Mouse (Mus musculus) embryonic facial prominence, embryonic 12.5 days (tissue): ENCODE measurements around the gene Brd2. TPM values are rescaled to one million over a fixed set of nuclear protein-coding genes. Genes with fewer than 3 reads are reported as not detected.

Source experiments
- ATAC-seq: fragments of 200-750 bp; cut with Nextera tagmentation; 2 replicates; pipeline ENCODE4 v1.8.0; 2017; ENCODE audit not compliant: insufficient number of reproducible peaks, insufficient read depth, low FRiP score, low TSS enrichment
- H3K27ac ChIP-seq: fragments of 300-500 bp; sonication (generic); 2 replicates; pipeline ENCODE4 v1.5.1; 2016; ENCODE audit warnings: mild to moderate bottlenecking
- H3K27me3 ChIP-seq: fragments of 300-500 bp; sonication (generic); 2 replicates; pipeline ENCODE4 v1.6.1; 2016; ENCODE audit warnings: mild to moderate bottlenecking, moderate library complexity
- H3K36me3 ChIP-seq: fragments of 300-500 bp; sonication (generic); 2 replicates; pipeline ENCODE4 v1.6.1; 2016; ENCODE audit warnings: mild to moderate bottlenecking
- H3K4me1 ChIP-seq: fragments of 300-500 bp; sonication (generic); 2 replicates; pipeline ENCODE4 v1.6.1; 2016
- H3K4me2 ChIP-seq: fragments of 300-500 bp; sonication (generic); replicated peaks from 2 replicates; pipeline ENCODE4 v1.6.1; 2016; ENCODE audit warnings: mild to moderate bottlenecking, moderate library complexity
- H3K4me3 ChIP-seq: fragments of 300-500 bp; sonication (generic); 2 replicates; pipeline ENCODE4 v1.5.1; 2016; ENCODE audit warnings: mild to moderate bottlenecking
- H3K9ac ChIP-seq: fragments of 300-500 bp; sonication (generic); 2 replicates; pipeline ENCODE4 v1.6.1; 2016; ENCODE audit warnings: mild to moderate bottlenecking, moderate library complexity
- H3K9me3 ChIP-seq: fragments of 300-500 bp; sonication (generic); 2 replicates; pipeline ENCODE4 v1.6.1; 2016; ENCODE audit warnings: mild to moderate bottlenecking, moderate library complexity
- WGBS: fragments of 180-500 bp; shearing (Covaris S2); methylation state at CpG from one replicate; pipeline ENCODE4 v1.1.7; 2016; 5-methylcytosine and 5-hydroxymethylcytosine counted together
- polyA plus RNA-seq: library from polyadenylated mRNA; unstranded; fragments of >200 nt; fragmentation: Nextera tagmentation; extraction: Ambion mirVana; gene quantifications from 2 replicates; pipeline ENCODE4 v1.2.1, GENCODE M21; 2016

The Brd2 gene
- polyA plus RNA-seq, 1 experiment from 2014 or later: 119 TPM

GRCm38 (mm10) chr17:34109038-34109805 is 13.2 kb downstream of the Brd2 start:
- Histone ChIP-seq H3K36me3 (peaks cover 52% of the 10 kb centered on the region), H3K4me3 (no peak overlapping the region)

GRCm38 (mm10) chr17:34108460-34108859 is 14.0 kb downstream of the Brd2 start:
- no peak overlapping the region for H3K4me3 ChIP-seq
- H3K9ac ChIP-seq: no peak overlapping the region
- WGBS: 83% methylated on average over 5 of the region's 6 CpGs
- no peaks in the 10 kb centered on the region for H3K4me1 ChIP-seq
- no peaks in the 10 kb centered on the region for H3K27me3 ChIP-seq
- H3K9me3 ChIP-seq: no peaks in the 10 kb centered on the region
- no peak for ATAC-seq
- H3K27ac ChIP-seq: no peak overlapping the region
- no peak overlapping the region for H3K4me2 ChIP-seq
- H3K36me3 ChIP-seq: peaks cover 44% of the 10 kb centered on the region

More at GRCm38 (mm10) chr17:34109038-34109805, 13.2 kb downstream of the Brd2 start:
- ATAC-seq: no peak
- no peak overlapping the region for H3K4me2 ChIP-seq
- no peak overlapping the region for H3K27ac ChIP-seq
- H3K9ac ChIP-seq: no peak overlapping the region
- WGBS: 74% methylated on average over 14 of the region's 14 CpGs
- H3K4me1 ChIP-seq: no peaks in the 10 kb centered on the region
- H3K27me3 ChIP-seq: no peaks in the 10 kb centered on the region
- no peaks in the 10 kb centered on the region for H3K9me3 ChIP-seq

- peaks cover 33% of the 10 kb centered on the region for H3K36me3 ChIP-seq
- no peaks in the 10 kb centered on the region for H3K9me3 ChIP-seq
- H3K27ac ChIP-seq: no peak overlapping the region
- no peak overlapping the region for H3K4me3 ChIP-seq
- H3K4me1 ChIP-seq: no peaks in the 10 kb centered on the region
- no peaks in the 10 kb centered on the region for H3K27me3 ChIP-seq
- H3K4me2 ChIP-seq: no peak overlapping the region
- no peak for ATAC-seq
- H3K9ac ChIP-seq: no peak overlapping the region
- 81% methylated on average over 7 of the region's 7 CpGs for WGBS
These were observed 15.1 kb downstream of the Brd2 start for GRCm38 (mm10) chr17:34107109-34107867.

- no peaks in the 10 kb centered on the region for H3K27me3 ChIP-seq
- WGBS: 79% methylated on average over 7 of the region's 7 CpGs
These were observed 15.9 kb downstream of the Brd2 start for GRCm38 (mm10) chr17:34106555-34106954.

GRCm38 (mm10) chr17:34104804-34105203 is 17.6 kb downstream of the Brd2 start:
- no peaks in the 10 kb centered on the region; the same call in 1 of the 2 replicates for H3K27me3 ChIP-seq
- no peaks in the 10 kb centered on the region for H3K9me3 ChIP-seq
- no peak for ATAC-seq
- no peak overlapping the region for H3K4me3 ChIP-seq
- no peak overlapping the region for H3K4me2 ChIP-seq
- 86% methylated on average over 9 of the region's 9 CpGs for WGBS
- no peak overlapping the region for H3K9ac ChIP-seq
- peaks cover 8% of the 10 kb centered on the region for H3K36me3 ChIP-seq
- H3K27ac ChIP-seq: no peak overlapping the region
- H3K4me1 ChIP-seq: no peaks in the 10 kb centered on the region; the same call in 1 of the 2 replicates

More at GRCm38 (mm10) chr17:34106555-34106954, 15.9 kb downstream of the Brd2 start:
- H3K27ac ChIP-seq: no peak overlapping the region
- ATAC-seq: no peak
- H3K9me3 ChIP-seq: no peaks in the 10 kb centered on the region
- no peak overlapping the region for H3K4me3 ChIP-seq
- no peaks in the 10 kb centered on the region; the same call in 1 of the 2 replicates for H3K4me1 ChIP-seq
- H3K9ac ChIP-seq: no peak overlapping the region
- peaks cover 25% of the 10 kb centered on the region for H3K36me3 ChIP-seq
- H3K4me2 ChIP-seq: no peak overlapping the region

- no peaks in the 10 kb centered on the region for H3K36me3 ChIP-seq
- no peak overlapping the region for H3K4me3 ChIP-seq
- no peaks in the 10 kb centered on the region; the same call in 1 of the 2 replicates for H3K4me1 ChIP-seq
- H3K9ac ChIP-seq: no peak overlapping the region
- H3K4me2 ChIP-seq: no peak overlapping the region
- H3K27ac ChIP-seq: no peak overlapping the region
- WGBS: 78% methylated on average over 6 of the region's 6 CpGs
- no peak for ATAC-seq
- no peaks in the 10 kb centered on the region for H3K9me3 ChIP-seq
- H3K27me3 ChIP-seq: no peaks in the 10 kb centered on the region; the same call in 1 of the 2 replicates
These were observed 19.6 kb downstream of the Brd2 start for GRCm38 (mm10) chr17:34102831-34103230.

- H3K4me3 ChIP-seq: no peak overlapping the region
- no peaks in the 10 kb centered on the region for H3K9me3 ChIP-seq
- 0 out of 2 replicates have a peak, but pooled peaks have one; percentile 28 for ATAC-seq
- no peaks in the 10 kb centered on the region; the same call in 1 of the 2 replicates for H3K4me1 ChIP-seq
- no peak overlapping the region for H3K9ac ChIP-seq
- H3K36me3 ChIP-seq: no peaks in the 10 kb centered on the region
- H3K4me2 ChIP-seq: 0 out of 2 replicates have a peak overlapping the region, but pooled peaks have one; percentile 1
- H3K27ac ChIP-seq: no peak overlapping the region
- no peaks in the 10 kb centered on the region; the same call in 1 of the 2 replicates for H3K27me3 ChIP-seq
- 6% methylated on average over 12 of the region's 12 CpGs for WGBS
These were observed 20.8 kb downstream of the Brd2 start for GRCm38 (mm10) chr17:34101604-34102032.

- Histone ChIP-seq H3K9me3 (no peaks in the 10 kb centered on the region), H3K4me1 (no peaks in the 10 kb centered on the region; the same call in 1 of the 2 replicates), H3K9ac (no peak overlapping the region), H3K4me3 (no peak overlapping the region), H3K27ac (no peak overlapping the region), H3K27me3 (no peaks in the 10 kb centered on the region; the same call in 1 of the 2 replicates), H3K4me2 (0 out of 2 replicates have a peak overlapping the region, but pooled peaks have one; percentile 1), H3K36me3 (no peaks in the 10 kb centered on the region)
- 36% methylated on average over 5 of the region's 5 CpGs for WGBS
- ATAC-seq: 0 out of 2 replicates have a peak, but pooled peaks have one; percentile 15
These were observed 21.2 kb downstream of the Brd2 start for GRCm38 (mm10) chr17:34101185-34101584.

GRCm38 (mm10) chr17:34099531-34099930 is 22.9 kb downstream of the Brd2 start:
- Histone ChIP-seq H3K9ac (no peak overlapping the region), H3K27me3 (no peaks in the 10 kb centered on the region; the same call in 1 of the 2 replicates), H3K36me3 (no peaks in the 10 kb centered on the region), H3K4me1 (no peaks in the 10 kb centered on the region; the same call in 1 of the 2 replicates), H3K9me3 (no peaks in the 10 kb centered on the region), H3K27ac (no peak overlapping the region), H3K4me2 (no peak overlapping the region), H3K4me3 (no peak overlapping the region)
- 60% methylated on average over 5 of the region's 5 CpGs for WGBS
- ATAC-seq: no peak

- no peak for ATAC-seq
- no peaks in the 10 kb centered on the region for H3K36me3 ChIP-seq
- H3K4me1 ChIP-seq: no peaks in the 10 kb centered on the region; the same call in 1 of the 2 replicates
- no peak overlapping the region for H3K4me2 ChIP-seq
- H3K27ac ChIP-seq: no peak overlapping the region
- WGBS: 50% methylated on average over 10 of the region's 10 CpGs
- H3K4me3 ChIP-seq: no peak overlapping the region
- no peak overlapping the region for H3K9ac ChIP-seq
- H3K27me3 ChIP-seq: no peaks in the 10 kb centered on the region; the same call in 1 of the 2 replicates
- H3K9me3 ChIP-seq: no peaks in the 10 kb centered on the region
These were observed 23.5 kb downstream of the Brd2 start for GRCm38 (mm10) chr17:34098709-34099479.

- H3K27ac ChIP-seq: no peak overlapping the region
- no peaks in the 10 kb centered on the region; the same call in none of the 2 replicates for H3K27me3 ChIP-seq
- no peak for ATAC-seq
- H3K9me3 ChIP-seq: no peaks in the 10 kb centered on the region
- H3K4me1 ChIP-seq: no peaks in the 10 kb centered on the region; the same call in 1 of the 2 replicates
- H3K4me2 ChIP-seq: no peak overlapping the region
- WGBS: 61% methylated on average over 5 of the region's 5 CpGs
- no peak overlapping the region for H3K9ac ChIP-seq
- H3K4me3 ChIP-seq: no peak overlapping the region
- no peaks in the 10 kb centered on the region for H3K36me3 ChIP-seq
These were observed 25.2 kb downstream of the Brd2 start for GRCm38 (mm10) chr17:34097272-34097671.
